9 mouse cellular contexts compared by ENCODE assay signal in the genomic region with DNA sequence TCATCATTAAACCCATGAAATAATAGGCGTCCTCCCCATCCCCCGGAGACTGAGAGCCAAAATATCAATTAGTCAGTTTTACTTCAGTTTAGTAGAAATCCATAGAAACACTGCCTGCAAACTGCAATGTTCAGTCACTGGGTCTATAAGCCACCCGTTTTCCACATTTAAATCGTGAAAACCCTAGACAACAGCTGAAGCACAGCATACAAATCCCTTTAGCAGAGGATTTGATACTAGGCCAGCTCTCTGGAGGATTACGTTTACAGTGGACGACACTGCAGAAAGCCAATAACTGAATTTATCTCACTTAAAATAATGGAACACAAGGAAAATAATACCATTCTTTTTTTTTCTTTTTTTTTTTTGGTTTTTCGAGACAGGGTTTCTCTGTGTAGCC. TPM values are rescaled to one million over a fixed set of nuclear protein-coding genes. Genes with fewer than 3 reads are reported as not detected.
A peak's percentile ranks its signal among the peaks of the same experiment; 100 is the strongest.
DNase-seq lines count a peak whose midpoint lies in the region; ATAC-seq lines count a peak whose summit lies in the region.
"Had no signal": no experiment of that assay in that cellular context is flagged by ENCODE, and none has a peak within 500 bp of the region (broad histone marks: within the 10 kb centered on the region; RNA-seq: fewer than 3 reads in every experiment).

No protein-coding gene starts in this region.

- peaks cover 31% of the 10 kb centered on the region for H3K4me1 ChIP-seq in heart, embryonic 15.5 days (replicated peaks)
- H3K4me1 ChIP-seq in hindbrain, embryonic 12.5 days: peaks cover 28% of the 10 kb centered on the region
- peaks cover 36% of the 10 kb centered on the region for H3K4me1 ChIP-seq in midbrain, embryonic 13.5 days (replicated peaks)

- ATAC-seq in heart, embryonic 15.5 days (replicated peaks; ENCODE audit: insufficient number of reproducible peaks, insufficient read depth, low FRiP score, low read depth): no peak
- ATAC-seq in hindbrain, embryonic 12.5 days (ENCODE audit: low FRiP score): no peak
- ATAC-seq in midbrain, embryonic 13.5 days: no peak
- no peak for ATAC-seq in megakaryocyte-erythroid progenitor cell, adult 5-6 weeks (replicated peaks; ENCODE audit: low FRiP score, low TSS enrichment, poor library complexity, severe bottlenecking)
- ATAC-seq in CD4-positive, CD25-positive, alpha-beta regulatory T cell, adult 4 months: no peak

- no peak for DNase-seq in heart, adult 11 months
- peak; percentile 46 for DNase-seq in NIH3T3 (ENCODE audit: low read depth)
- DNase-seq in layer of hippocampus, adult 8-10 months (ENCODE audit: low spot score in 2 of 2): no peak
- DNase-seq: right cerebral cortex, postnatal 4 days had no signal

- no peaks in the 10 kb centered on the region for H3K9me3 ChIP-seq in heart, embryonic 15.5 days (replicated peaks)
- no peaks in the 10 kb centered on the region for H3K9me3 ChIP-seq in hindbrain, embryonic 12.5 days (replicated peaks)
- H3K9me3 ChIP-seq in midbrain, embryonic 13.5 days: no peaks in the 10 kb centered on the region

- peak overlapping the region; percentile 67 for H3K4me2 ChIP-seq in heart, embryonic 15.5 days
- H3K4me2 ChIP-seq in hindbrain, embryonic 12.5 days (replicated peaks): peak overlapping the region; percentile 58
- peak overlapping the region; percentile 78 for H3K4me2 ChIP-seq in midbrain, embryonic 13.5 days (replicated peaks)

- H3K27me3 ChIP-seq in heart, embryonic 15.5 days: no peaks in the 10 kb centered on the region
- no peaks in the 10 kb centered on the region for H3K27me3 ChIP-seq in hindbrain, embryonic 12.5 days
- no peaks in the 10 kb centered on the region for H3K27me3 ChIP-seq in midbrain, embryonic 13.5 days

- WGBS in heart, embryonic 15.5 days: 24% methylated on average over 7 of the region's 7 CpGs
- WGBS in hindbrain, embryonic 12.5 days: 40% methylated on average over 7 of the region's 7 CpGs
- 23% methylated on average over 7 of the region's 7 CpGs for WGBS in midbrain, embryonic 13.5 days

- peak overlapping the region; percentile 46 for H3K9ac ChIP-seq in heart, embryonic 15.5 days
- peak overlapping the region; percentile 77 for H3K9ac ChIP-seq in hindbrain, embryonic 12.5 days
- H3K9ac ChIP-seq in midbrain, embryonic 13.5 days (replicated peaks): peak overlapping the region; percentile 79

- no peak overlapping the region for H3K27ac ChIP-seq in heart, embryonic 15.5 days
- H3K27ac ChIP-seq in hindbrain, embryonic 12.5 days: no peak overlapping the region
- no peak overlapping the region for H3K27ac ChIP-seq in midbrain, embryonic 13.5 days

- peaks cover 22% of the 10 kb centered on the region for H3K36me3 ChIP-seq in heart, embryonic 15.5 days
- H3K36me3 ChIP-seq in hindbrain, embryonic 12.5 days: peaks cover 21% of the 10 kb centered on the region
- H3K36me3 ChIP-seq in midbrain, embryonic 13.5 days: peaks cover 21% of the 10 kb centered on the region

- H3K4me3 ChIP-seq in heart, embryonic 15.5 days: peak overlapping the region; percentile 73
- peak overlapping the region; percentile 72 for H3K4me3 ChIP-seq in hindbrain, embryonic 12.5 days
- H3K4me3 ChIP-seq in midbrain, embryonic 13.5 days (replicated peaks): peak overlapping the region; percentile 83

RNA-seq across cellular contexts. Expression of a gene that starts 1.6 kb away (rescaled TPM):
- polyA plus RNA-seq in heart, embryonic 15.5 days (2015; fragmentation: Nextera tagmentation; extraction: Ambion mirVana): 75.4 and 84.3 TPM in 2 replicates
- polyA plus RNA-seq in hindbrain, embryonic 12.5 days (2016; fragmentation: Nextera tagmentation; extraction: Ambion mirVana): 166 and 182 TPM in 2 replicates
- polyA plus RNA-seq in midbrain, embryonic 13.5 days (2015; fragmentation: Nextera tagmentation; extraction: Ambion mirVana): 173 and 184 TPM in 2 replicates
- total RNA-seq in megakaryocyte-erythroid progenitor cell, adult 5-6 weeks (2014; fragmentation: Nextera tagmentation): 108 and 119 TPM in 2 replicates
- total RNA-seq in megakaryocyte-erythroid progenitor cell, adult 5-6 weeks (2017): 335 and 401 TPM in 2 replicates
- 100 to 1,000 TPM in 3 of 4 experiments, 10 to 100 TPM in 1; 90.7 to 107 (median 103) TPM for total RNA-seq in layer of hippocampus, adult 8-10 months (2022)
- 100 to 1,000 TPM; 160 to 180 TPM for polyA plus RNA-seq in CD4-positive, CD25-positive, alpha-beta regulatory T cell, adult 4 months (2017; shearing (Covaris generic))

RNA-seq across cellular contexts. Expression of a gene that starts 1.9 kb away (rescaled TPM):
- 14.2 and 18.0 TPM in 2 replicates for polyA plus RNA-seq in heart, embryonic 15.5 days (2015; fragmentation: Nextera tagmentation; extraction: Ambion mirVana)
- polyA plus RNA-seq in hindbrain, embryonic 12.5 days (2016; fragmentation: Nextera tagmentation; extraction: Ambion mirVana): 26.6 and 30.4 TPM in 2 replicates
- 14.8 TPM in 2 replicates for polyA plus RNA-seq in midbrain, embryonic 13.5 days (2015; fragmentation: Nextera tagmentation; extraction: Ambion mirVana)
- total RNA-seq in megakaryocyte-erythroid progenitor cell, adult 5-6 weeks (2014; fragmentation: Nextera tagmentation): 56.1 and 72.6 TPM in 2 replicates
- 29.7 and 48.6 TPM in 2 replicates for total RNA-seq in megakaryocyte-erythroid progenitor cell, adult 5-6 weeks (2017)
- 1 to 10 TPM in 3 of 4 experiments, under 1 TPM in 1; 0.99 to 2.9 (median 2.0) TPM for total RNA-seq in layer of hippocampus, adult 8-10 months (2022)
- polyA plus RNA-seq in CD4-positive, CD25-positive, alpha-beta regulatory T cell, adult 4 months (2017; shearing (Covaris generic)): 1 to 10 TPM; 2.8 to 4.2 TPM

RNA-seq across cellular contexts. Expression of a gene that starts 26.7 kb away (rescaled TPM):
- 54.5 and 59.7 TPM in 2 replicates for polyA plus RNA-seq in heart, embryonic 15.5 days (2015; fragmentation: Nextera tagmentation; extraction: Ambion mirVana)
- polyA plus RNA-seq in hindbrain, embryonic 12.5 days (2016; fragmentation: Nextera tagmentation; extraction: Ambion mirVana): 80.2 and 90.5 TPM in 2 replicates
- polyA plus RNA-seq in midbrain, embryonic 13.5 days (2015; fragmentation: Nextera tagmentation; extraction: Ambion mirVana): 81.8 and 83.6 TPM in 2 replicates
- 55.3 and 79.3 TPM in 2 replicates for total RNA-seq in megakaryocyte-erythroid progenitor cell, adult 5-6 weeks (2014; fragmentation: Nextera tagmentation)
- 59.3 and 167 TPM in 2 replicates for total RNA-seq in megakaryocyte-erythroid progenitor cell, adult 5-6 weeks (2017)
- 10 to 100 TPM; 41.5 to 54.4 (median 50.4) TPM for total RNA-seq in layer of hippocampus, adult 8-10 months (2022)
- 10 to 100 TPM; 55.3 to 67.5 TPM for polyA plus RNA-seq in CD4-positive, CD25-positive, alpha-beta regulatory T cell, adult 4 months (2017; shearing (Covaris generic))
